Mouse (Mus musculus) layer of hippocampus, postnatal 36 days (tissue): ENCODE data around the gene AI987944. TPM values are rescaled to one million over a fixed set of nuclear protein-coding genes. Genes with fewer than 3 reads are reported as not detected.

Experiments
- DNase-seq, 2 experiments: peaks; one replicate each; pipeline ENCODE4 v3.0.0; 2022
- total RNA-seq, 2 experiments: library from RNA; stranded (reverse); gene quantifications; 2 replicates each; pipeline ENCODE4 v1.2.3; 2021

AI987944 gene
- total RNA-seq: 10 to 100 TPM; 12.0 to 12.4 TPM

DNA sequence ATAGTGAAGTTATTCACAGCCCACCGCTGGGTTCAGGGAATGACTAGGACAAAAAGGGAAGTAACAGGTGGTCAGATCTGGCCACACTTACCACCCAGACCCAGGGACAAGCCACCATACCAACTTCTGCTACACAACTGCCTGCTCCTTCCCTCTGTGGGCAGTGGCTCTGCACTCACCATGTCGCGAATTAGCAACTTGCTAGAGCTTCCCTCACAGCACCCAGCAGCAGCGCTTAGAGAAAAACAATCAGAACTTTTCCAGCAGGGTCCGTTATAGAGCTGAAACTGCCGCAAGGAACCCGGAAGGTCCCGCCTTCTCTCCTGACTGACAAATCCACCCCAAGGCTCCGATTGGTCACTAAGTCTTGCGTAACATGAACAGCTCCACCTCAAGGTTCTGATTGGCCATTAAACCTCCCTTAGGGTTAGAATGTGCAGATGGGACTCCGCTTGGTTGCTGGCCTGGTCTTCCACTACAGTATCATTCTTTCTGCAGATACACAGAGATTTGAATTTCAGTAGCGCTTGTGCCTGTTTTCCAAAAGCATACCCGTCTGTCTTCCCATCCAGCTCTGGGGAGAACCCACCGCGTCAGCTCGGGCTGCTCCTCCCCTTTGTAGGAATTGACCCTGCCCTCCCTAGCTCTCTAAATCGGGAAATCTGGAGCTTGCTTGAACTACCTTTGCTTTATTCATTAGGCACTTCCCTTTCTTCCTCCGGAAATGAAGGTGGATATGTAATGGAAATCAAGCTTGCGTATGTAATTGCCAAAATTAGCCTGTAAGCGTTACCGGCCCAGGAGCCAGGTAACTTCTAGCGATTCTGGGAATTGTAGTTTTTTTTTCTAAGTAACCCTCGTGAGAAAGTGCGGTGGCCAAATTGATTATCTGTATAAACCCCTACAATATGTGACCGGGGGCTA, at the start of gene AI987944:
TSS of gene AI987944 (minus strand) at position 332 of the 924 bp plus-strand sequence.
- peak; percentile 75 to 78 for DNase-seq

DNA sequence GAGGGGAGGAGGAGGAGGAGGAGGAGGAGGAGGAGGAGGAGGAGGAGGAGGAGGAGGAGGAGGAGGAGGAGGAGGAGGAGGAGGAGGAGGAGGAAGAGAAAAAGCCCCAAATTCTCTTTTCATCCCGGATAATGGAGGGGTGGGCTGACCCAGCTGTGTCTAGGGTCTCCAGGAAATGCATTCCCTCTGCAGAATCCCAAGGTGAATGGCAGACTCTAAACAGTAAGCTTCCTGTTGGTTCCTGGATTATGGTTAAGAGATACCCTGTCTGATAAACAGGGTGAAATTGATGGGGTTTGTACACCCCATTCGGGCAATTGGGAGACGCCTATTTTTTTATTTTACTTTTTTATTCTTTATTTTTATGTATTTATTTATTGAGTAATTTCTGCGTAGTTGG, 951 bp upstream of the AI987944 start:
- no peak for DNase-seq

Other genes with a start within 250 kb of the AI987944 start
- not detected for gene Gm5592, start 239.5 kb downstream of the AI987944 start, total RNA-seq
- under 1 TPM; 0.35 TPM for gene Vmn2r57, start 55.3 kb upstream of the AI987944 start, total RNA-seq
- gene Gm20449, start 106.0 kb upstream of the AI987944 start, total RNA-seq: under 1 TPM; 0.17 to 0.33 TPM
- 10 to 100 TPM in 1 of 2 experiments, 1 to 10 TPM in 1; 8.6 to 11.1 TPM for gene AW146154, start 106.5 kb upstream of the AI987944 start, total RNA-seq
- gene Gm6871, start 180.3 kb upstream of the AI987944 start, total RNA-seq: not detected
- 10 to 100 TPM; 32.1 to 41.3 TPM for gene 2610021A01Rik, start 205.9 kb upstream of the AI987944 start, total RNA-seq
- gene Zfp788, start 239.8 kb upstream of the AI987944 start, total RNA-seq: 10 to 100 TPM; 34.8 to 37.8 TPM